Mouse (Mus musculus): ENCODE measurements around the gene Wdr73. TPM values are rescaled to one million over a fixed set of nuclear protein-coding genes. Genes with fewer than 3 reads are reported as not detected.
"Not testable (repeated sequence)": the region's sequence is repeated elsewhere in the genome, so short reads cannot be mapped to it uniquely, and the experiment has no call there.

The Wdr73 gene
- 40.5 and 41.6 TPM in 2 replicates for polyA plus RNA-seq (2014; fragmentation: Nextera tagmentation; extraction: Ambion mirVana)

- H3K27me3 ChIP-seq (ENCODE audit: control insufficient read depth, insufficient read depth, low read length), result no peaks in the 10 kb centered on the region
- WGBS, result under 1% methylated on average over 36 of the region's 36 CpGs
- H3K36me3 ChIP-seq (ENCODE audit: control insufficient read depth, insufficient read depth, low read length), result peaks cover 4% of the 10 kb centered on the region; the same call in 1 of the 2 replicates
- H3K4me3 ChIP-seq (ENCODE audit: low read depth, low read length), result peak within 1 kb of the TSS; percentile 73
- ATAC-seq (replicated peaks; ENCODE audit: low FRiP score), result peak; percentile 96
- peak within 1 kb of the TSS; percentile 81 for H3K9ac ChIP-seq (ENCODE audit: low read length)
- peaks cover 5% of the 10 kb centered on the region; the same call in 1 of the 2 replicates for H3K4me1 ChIP-seq (replicated peaks; ENCODE audit: control insufficient read depth, insufficient read depth, low read length)
- no peaks in the 10 kb centered on the region for H3K9me3 ChIP-seq (ENCODE audit: control insufficient read depth, low read length)
- H3K4me2 ChIP-seq (ENCODE audit: low read depth, low read length, severe bottlenecking), result peak within 1 kb of the TSS; percentile 92
- DNase-seq (ENCODE audit: low spot score), result peak; percentile 95
- no peak within 1 kb of the TSS for H3K27ac ChIP-seq (ENCODE audit: low read depth, low read length)
Measured at GRCm38 (mm10) chr7:80900944-80901501, at the start of gene Wdr73. Gene Wdr73 (minus strand): TSS chr7:80901269.

- H3K4me1 ChIP-seq (replicated peaks; ENCODE audit: control insufficient read depth, insufficient read depth, low read length), result peaks cover 3% of the 10 kb centered on the region; the same call in 1 of the 2 replicates
- peak within 1 kb of the TSS; percentile 93 for H3K27ac ChIP-seq (ENCODE audit: low read depth, low read length)
- no peaks in the 10 kb centered on the region for H3K27me3 ChIP-seq (ENCODE audit: control insufficient read depth, insufficient read depth, low read length)
- 2% methylated on average over 44 of the region's 44 CpGs for WGBS
- peak; percentile 94 for DNase-seq (ENCODE audit: low spot score)
- peak; percentile 100 for ATAC-seq (replicated peaks; ENCODE audit: low FRiP score)
- no peaks in the 10 kb centered on the region for H3K9me3 ChIP-seq (ENCODE audit: control insufficient read depth, low read length)
- H3K36me3 ChIP-seq (ENCODE audit: control insufficient read depth, insufficient read depth, low read length), result no peaks in the 10 kb centered on the region
- H3K9ac ChIP-seq (ENCODE audit: low read length), result peak within 1 kb of the TSS; percentile 87
- peak within 1 kb of the TSS; percentile 78 for H3K4me2 ChIP-seq (ENCODE audit: low read depth, low read length, severe bottlenecking)
- H3K4me3 ChIP-seq (ENCODE audit: low read depth, low read length), result peak within 1 kb of the TSS; percentile 74
Measured at GRCm38 (mm10) chr7:80947445-80948350, 46.6 kb upstream of the Wdr73 start, which contains the start of gene Sec11a. Gene Sec11a (minus strand): TSS chr7:80947780.

GRCm38 (mm10) chr7:80939808-80940207 is 38.7 kb upstream of the Wdr73 start:
- H3K9me3 ChIP-seq (ENCODE audit: control insufficient read depth, low read length), result no peaks in the 10 kb centered on the region
- H3K4me2 ChIP-seq (ENCODE audit: low read depth, low read length, severe bottlenecking), result no peak overlapping the region
- WGBS, result 91% methylated on average over 4 of the region's 4 CpGs
- no peak overlapping the region for H3K27ac ChIP-seq (ENCODE audit: low read depth, low read length)
- H3K27me3 ChIP-seq (ENCODE audit: control insufficient read depth, insufficient read depth, low read length), result no peaks in the 10 kb centered on the region
- no peaks in the 10 kb centered on the region for H3K36me3 ChIP-seq (ENCODE audit: control insufficient read depth, insufficient read depth, low read length)
- H3K4me1 ChIP-seq (replicated peaks; ENCODE audit: control insufficient read depth, insufficient read depth, low read length), result no peaks in the 10 kb centered on the region
- ATAC-seq (replicated peaks; ENCODE audit: low FRiP score) (no peak), DNase-seq (ENCODE audit: low spot score) (no peak)
- H3K9ac ChIP-seq (ENCODE audit: low read length), result no peak overlapping the region
- no peak overlapping the region for H3K4me3 ChIP-seq (ENCODE audit: low read depth, low read length)

- not testable (repeated sequence) for H3K4me2 ChIP-seq (ENCODE audit: low read depth, low read length, severe bottlenecking); H3K4me1 ChIP-seq (replicated peaks; ENCODE audit: control insufficient read depth, insufficient read depth, low read length); ATAC-seq (replicated peaks; ENCODE audit: low FRiP score); H3K27me3 ChIP-seq (ENCODE audit: control insufficient read depth, insufficient read depth, low read length); H3K4me3 ChIP-seq (ENCODE audit: low read depth, low read length); H3K9me3 ChIP-seq (ENCODE audit: control insufficient read depth, low read length); H3K36me3 ChIP-seq (ENCODE audit: control insufficient read depth, insufficient read depth, low read length); H3K27ac ChIP-seq (ENCODE audit: low read depth, low read length); DNase-seq (ENCODE audit: low spot score); H3K9ac ChIP-seq (ENCODE audit: low read length)
Measured at GRCm38 (mm10) chr7:80937304-80937666, 36.2 kb upstream of the Wdr73 start.

- not testable (repeated sequence) for H3K27me3 ChIP-seq (ENCODE audit: control insufficient read depth, insufficient read depth, low read length); H3K27ac ChIP-seq (ENCODE audit: low read depth, low read length); H3K9ac ChIP-seq (ENCODE audit: low read length); H3K4me2 ChIP-seq (ENCODE audit: low read depth, low read length, severe bottlenecking); DNase-seq (ENCODE audit: low spot score); H3K4me3 ChIP-seq (ENCODE audit: low read depth, low read length); H3K9me3 ChIP-seq (ENCODE audit: control insufficient read depth, low read length); ATAC-seq (replicated peaks; ENCODE audit: low FRiP score); H3K4me1 ChIP-seq (replicated peaks; ENCODE audit: control insufficient read depth, insufficient read depth, low read length); H3K36me3 ChIP-seq (ENCODE audit: control insufficient read depth, insufficient read depth, low read length)
- 92% methylated on average over 7 of the region's 7 CpGs for WGBS
Measured at GRCm38 (mm10) chr7:80936617-80937303, 35.7 kb upstream of the Wdr73 start.

- Histone ChIP-seq H3K9me3 (ENCODE audit: control insufficient read depth, low read length) (no peaks in the 10 kb centered on the region), H3K36me3 (ENCODE audit: control insufficient read depth, insufficient read depth, low read length) (no peaks in the 10 kb centered on the region; the same call in 1 of the 2 replicates), H3K9ac (ENCODE audit: low read length) (no peak overlapping the region), H3K4me2 (ENCODE audit: low read depth, low read length, severe bottlenecking) (no peak overlapping the region), H3K27me3 (ENCODE audit: control insufficient read depth, insufficient read depth, low read length) (no peaks in the 10 kb centered on the region), H3K4me3 (ENCODE audit: low read depth, low read length) (no peak overlapping the region), H3K27ac (ENCODE audit: low read depth, low read length) (no peak overlapping the region), H3K4me1 (replicated peaks; ENCODE audit: control insufficient read depth, insufficient read depth, low read length) (no peaks in the 10 kb centered on the region)
- 90% methylated on average over 1 of the region's 1 CpGs for WGBS
- DNase-seq (ENCODE audit: low spot score) (no peak), ATAC-seq (replicated peaks; ENCODE audit: low FRiP score) (no peak)
Measured at GRCm38 (mm10) chr7:80935834-80936233, 34.8 kb upstream of the Wdr73 start.

GRCm38 (mm10) chr7:80932777-80933176 is 31.7 kb upstream of the Wdr73 start:
- Histone ChIP-seq H3K4me2 (ENCODE audit: low read depth, low read length, severe bottlenecking) (no peak overlapping the region), H3K9ac (ENCODE audit: low read length) (no peak overlapping the region), H3K36me3 (ENCODE audit: control insufficient read depth, insufficient read depth, low read length) (no peaks in the 10 kb centered on the region; the same call in 1 of the 2 replicates), H3K9me3 (ENCODE audit: control insufficient read depth, low read length) (no peaks in the 10 kb centered on the region), H3K27ac (ENCODE audit: low read depth, low read length) (no peak overlapping the region), H3K27me3 (ENCODE audit: control insufficient read depth, insufficient read depth, low read length) (no peaks in the 10 kb centered on the region), H3K4me1 (replicated peaks; ENCODE audit: control insufficient read depth, insufficient read depth, low read length) (no peaks in the 10 kb centered on the region), H3K4me3 (ENCODE audit: low read depth, low read length) (no peak overlapping the region)
- no peak for DNase-seq (ENCODE audit: low spot score)
- ATAC-seq (replicated peaks; ENCODE audit: low FRiP score), result no peak
- WGBS, result 85% methylated on average over 1 of the region's 1 CpGs

GRCm38 (mm10) chr7:80931618-80932207 is 30.6 kb upstream of the Wdr73 start:
- Histone ChIP-seq H3K27ac (ENCODE audit: low read depth, low read length) (no peak overlapping the region), H3K9me3 (ENCODE audit: control insufficient read depth, low read length) (no peaks in the 10 kb centered on the region), H3K4me2 (ENCODE audit: low read depth, low read length, severe bottlenecking) (no peak overlapping the region), H3K9ac (ENCODE audit: low read length) (no peak overlapping the region), H3K4me3 (ENCODE audit: low read depth, low read length) (no peak overlapping the region), H3K27me3 (ENCODE audit: control insufficient read depth, insufficient read depth, low read length) (no peaks in the 10 kb centered on the region), H3K4me1 (replicated peaks; ENCODE audit: control insufficient read depth, insufficient read depth, low read length) (no peaks in the 10 kb centered on the region), H3K36me3 (ENCODE audit: control insufficient read depth, insufficient read depth, low read length) (no peaks in the 10 kb centered on the region; the same call in 1 of the 2 replicates)
- DNase-seq (ENCODE audit: low spot score) (no peak), ATAC-seq (replicated peaks; ENCODE audit: low FRiP score) (no peak)
- WGBS, result 94% methylated on average over 8 of the region's 8 CpGs
